Mouse (Mus musculus): ENCODE results near the gene Fgfr3.

DNA sequence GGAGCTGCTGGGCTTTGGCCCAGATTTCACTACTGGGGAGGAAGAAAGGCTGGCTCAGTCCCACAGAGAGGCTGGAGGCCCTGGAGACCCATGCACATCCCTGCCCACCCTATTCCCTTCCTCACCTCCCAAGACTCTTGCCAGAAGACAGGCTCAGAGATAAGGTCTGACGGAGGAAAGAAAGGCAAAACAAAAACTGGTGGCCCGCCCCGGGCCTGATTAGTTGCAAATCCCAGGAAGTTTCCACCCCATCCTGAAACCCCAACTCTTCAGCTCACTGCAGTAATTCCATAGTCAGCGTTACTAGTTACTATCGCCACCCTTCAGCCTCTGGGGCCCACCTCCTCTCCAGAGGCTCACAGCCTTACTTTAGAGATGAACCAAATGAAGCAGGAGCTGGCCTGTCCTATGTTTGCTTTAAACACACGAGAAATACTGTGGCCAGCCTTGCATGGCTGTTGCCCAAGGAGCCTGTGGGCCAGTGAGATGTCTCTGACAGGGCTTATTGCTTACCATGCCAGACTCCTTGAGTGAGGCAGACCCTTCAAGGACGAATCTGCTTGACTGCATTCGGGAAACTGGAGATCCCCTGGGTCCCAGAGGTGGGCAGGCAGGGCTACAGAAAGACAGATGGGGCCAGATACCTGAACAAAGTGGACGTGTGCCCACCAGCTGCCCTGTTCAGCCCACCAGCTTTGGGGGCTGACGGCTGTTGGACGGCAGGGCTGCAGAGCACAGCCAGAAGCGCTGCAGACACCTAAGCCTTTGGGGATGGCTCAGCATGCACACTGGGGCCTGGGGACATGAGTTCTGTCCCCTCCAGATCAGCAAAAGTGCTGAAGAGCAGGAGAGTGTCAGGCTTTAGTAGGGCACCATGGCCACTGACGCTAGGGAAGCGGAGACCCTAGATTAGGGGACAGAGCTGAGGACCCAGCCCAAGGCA lies 32.9 kb upstream of the Fgfr3 start:
- TF ChIP-seq GATA1 (IDR thresholded peaks at IDR 0.05; ENCODE audit: borderline replicate concordance, low read length) (no peak), FLI1 (IDR thresholded peaks at IDR 0.05; ENCODE audit: low read length) (no peak)

All from megakaryocyte, embryonic 14.5 days (primary cell).